Mouse (Mus musculus): ENCODE measurements at regions not wholly inside any gene's neighbourhood (a gene's known extent, or its start where the extent isn't known, plus 50 kb on each side); places are given as distances from the start of the nearest gene placed in this dataset.

DNA sequence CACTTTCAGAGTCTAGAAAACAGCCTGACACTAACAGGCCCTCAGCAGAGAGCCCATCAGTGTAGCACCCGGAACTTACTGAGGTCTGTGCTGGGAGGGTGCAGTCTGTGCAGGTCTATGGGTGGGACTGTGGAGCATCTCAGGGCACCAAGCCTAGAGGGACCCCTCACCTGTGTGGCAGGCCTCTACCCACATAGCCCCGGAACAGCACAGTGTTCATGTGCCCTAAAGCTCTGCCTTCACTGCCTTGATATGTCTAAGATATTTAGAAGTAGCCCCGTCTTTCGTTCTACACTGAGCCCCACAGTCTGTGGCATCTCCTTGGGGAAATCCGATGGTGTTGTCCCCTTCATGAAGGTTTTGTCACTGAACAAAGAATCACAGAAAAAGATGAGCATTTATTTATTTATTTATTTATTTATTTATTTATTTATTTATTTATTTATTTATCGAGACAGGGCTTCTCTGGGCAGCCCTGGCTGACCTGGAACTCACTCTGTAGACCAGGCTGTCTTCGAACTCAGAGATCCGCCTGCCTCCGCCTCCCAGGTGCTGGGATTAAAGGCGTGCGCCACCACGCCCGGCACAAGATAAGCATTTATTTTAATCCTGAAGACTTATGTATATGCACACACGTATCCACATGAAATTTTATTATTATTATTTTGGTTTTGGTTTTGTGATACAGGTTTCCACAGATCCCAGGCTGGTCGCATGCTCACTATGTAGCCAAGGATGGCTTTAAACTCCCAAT is 55.2 kb upstream of the Parp11 start:
- no peaks in the 10 kb centered on the region for H3K9me3 ChIP-seq (ENCODE audit: control insufficient read depth, insufficient read depth, low read depth, low read length)
- H3K27ac ChIP-seq (ENCODE audit: insufficient read depth, low read depth, low read length, poor library complexity, severe bottlenecking): no peak overlapping the region
- in situ Hi-C loops (cut with MboI; ENCODE audit: low sequenced_read_pairs in 2 of 2, unreplicated experiment in 2 of 2): no loop called here
- H3K9ac ChIP-seq (ENCODE audit: insufficient read depth, low read depth, low read length, poor library complexity, severe bottlenecking): no peak overlapping the region
- H3K4me1 ChIP-seq (ENCODE audit: control insufficient read depth in 2 of 2, insufficient read depth in 2 of 2, low read length in 2 of 2, poor library complexity in 1 of 2): peaks cover 0 to 4% of the 10 kb centered on the region in 2 experiments; a peak in 1 of 4 replicates
- no peak for DNase-seq (ENCODE audit: low read depth, low spot score)
- no peaks in the 10 kb centered on the region for H3K36me3 ChIP-seq (ENCODE audit: control insufficient read depth, insufficient read depth, low read length, poor library complexity, severe bottlenecking)
- H3K4me3 ChIP-seq (ENCODE audit: insufficient read depth in 1 of 2, low read depth in 1 of 2, low read length in 2 of 2, poor library complexity in 1 of 2, severe bottlenecking in 1 of 2): no peak overlapping the region
- TF ChIP-seq HCFC1 (IDR thresholded peaks at IDR 0.05; ENCODE audit: borderline replicate concordance, insufficient read depth, low read length): no peak
- TF ChIP-seq ZC3H11A (IDR thresholded peaks at IDR 0.05; ENCODE audit: borderline replicate concordance, low read depth, low read length): no peak
- TF ChIP-seq ZNF384 (IDR thresholded peaks at IDR 0.05; ENCODE audit: low read depth, low read length): no peak
- TF ChIP-seq MAFK (IDR thresholded peaks at IDR 0.05; ENCODE audit: insufficient read depth, low read depth, low read length): no peak
- no peak for TF ChIP-seq CHD2 (IDR thresholded peaks at IDR 0.05; ENCODE audit: low read depth, low read length)

DNA sequence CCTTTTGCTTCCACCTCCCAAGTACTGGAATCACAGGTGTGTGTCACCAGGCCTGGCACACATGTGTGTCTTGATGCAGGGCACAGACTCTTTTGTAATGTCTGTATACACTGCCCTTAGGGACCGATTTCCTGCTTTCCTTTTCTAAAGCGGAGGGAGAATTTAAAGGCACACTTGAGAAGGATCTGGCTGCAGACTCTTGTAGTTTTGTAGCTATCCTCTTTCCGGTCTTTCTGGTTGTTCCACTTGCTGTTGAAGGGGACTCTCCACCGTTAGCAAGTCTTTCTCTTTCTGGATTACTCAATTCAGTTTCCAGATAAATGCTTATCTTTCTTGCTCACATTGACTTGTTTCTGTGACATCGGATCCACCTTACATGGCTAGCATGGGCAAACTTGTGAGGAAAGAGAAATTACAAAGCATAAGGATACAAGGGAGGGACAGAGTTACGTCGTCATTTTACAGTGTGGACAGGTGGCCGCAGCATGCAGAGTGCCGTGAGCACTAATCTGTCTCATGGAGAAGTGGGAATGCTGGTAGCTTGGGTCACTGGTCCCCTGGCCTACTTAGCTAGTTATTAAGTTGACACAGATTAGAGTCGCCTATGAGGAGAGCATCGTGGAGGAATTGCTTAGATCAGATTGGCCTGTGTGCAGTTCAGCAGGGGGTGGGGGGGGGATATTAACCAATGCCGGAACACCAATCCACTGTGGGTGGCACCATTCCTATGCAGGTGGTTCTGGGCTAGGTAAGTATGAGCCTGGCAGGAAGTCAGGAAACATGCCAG is 54.4 kb upstream of the Parp11 start:
- no peaks in the 10 kb centered on the region for H3K36me3 ChIP-seq (ENCODE audit: control insufficient read depth, insufficient read depth, low read length, poor library complexity, severe bottlenecking)
- no peaks in the 10 kb centered on the region for H3K9me3 ChIP-seq (ENCODE audit: control insufficient read depth, insufficient read depth, low read depth, low read length)
- peaks cover 0 to 4% of the 10 kb centered on the region in 2 experiments; a peak in 1 of 4 replicates for H3K4me1 ChIP-seq (ENCODE audit: control insufficient read depth in 2 of 2, insufficient read depth in 2 of 2, low read length in 2 of 2, poor library complexity in 1 of 2)
- no peak overlapping the region for H3K9ac ChIP-seq (ENCODE audit: insufficient read depth, low read depth, low read length, poor library complexity, severe bottlenecking)
- TF ChIP-seq ZNF384 (IDR thresholded peaks at IDR 0.05; ENCODE audit: low read depth, low read length) (no peak), CHD2 (IDR thresholded peaks at IDR 0.05; ENCODE audit: low read depth, low read length) (no peak), ZC3H11A (IDR thresholded peaks at IDR 0.05; ENCODE audit: borderline replicate concordance, low read depth, low read length) (no peak), MAFK (IDR thresholded peaks at IDR 0.05; ENCODE audit: insufficient read depth, low read depth, low read length) (no peak), HCFC1 (IDR thresholded peaks at IDR 0.05; ENCODE audit: borderline replicate concordance, insufficient read depth, low read length) (no peak)
- in situ Hi-C loops (cut with MboI; ENCODE audit: low sequenced_read_pairs in 2 of 2, unreplicated experiment in 2 of 2): no loop called here
- H3K27ac ChIP-seq (ENCODE audit: insufficient read depth, low read depth, low read length, poor library complexity, severe bottlenecking): no peak overlapping the region
- H3K4me3 ChIP-seq (ENCODE audit: insufficient read depth in 1 of 2, low read depth in 1 of 2, low read length in 2 of 2, poor library complexity in 1 of 2, severe bottlenecking in 1 of 2): no peak overlapping the region
- no peak for DNase-seq (ENCODE audit: low read depth, low spot score)

DNA sequence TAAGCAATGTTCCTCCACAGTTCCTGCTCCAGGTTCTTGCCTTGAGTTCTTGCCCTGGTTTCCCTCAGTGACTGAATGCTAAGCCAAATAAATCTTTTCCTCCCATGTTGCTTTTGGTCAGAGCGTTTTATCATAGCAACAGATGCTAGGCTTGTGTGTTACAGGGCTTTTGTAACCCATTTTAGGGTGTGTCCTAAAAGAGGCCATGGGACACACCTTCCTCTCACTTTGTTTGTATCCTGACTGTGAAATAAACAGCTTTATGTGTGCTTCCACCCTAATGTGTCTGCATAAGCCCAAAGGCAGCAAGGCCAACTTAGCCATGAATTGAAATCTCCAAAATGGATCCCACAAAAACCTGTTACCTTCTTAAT is 53.9 kb upstream of the Parp11 start:
- peaks cover 0 to 4% of the 10 kb centered on the region in 2 experiments; a peak in 1 of 4 replicates for H3K4me1 ChIP-seq (ENCODE audit: control insufficient read depth in 2 of 2, insufficient read depth in 2 of 2, low read length in 2 of 2, poor library complexity in 1 of 2)
- no peaks in the 10 kb centered on the region for H3K36me3 ChIP-seq (ENCODE audit: control insufficient read depth, insufficient read depth, low read length, poor library complexity, severe bottlenecking)
- H3K9me3 ChIP-seq (ENCODE audit: control insufficient read depth, insufficient read depth, low read depth, low read length): no peaks in the 10 kb centered on the region
- H3K27ac ChIP-seq (ENCODE audit: insufficient read depth, low read depth, low read length, poor library complexity, severe bottlenecking): no peak overlapping the region
- in situ Hi-C loops (cut with MboI; ENCODE audit: low sequenced_read_pairs in 2 of 2, unreplicated experiment in 2 of 2): no loop called here
- H3K9ac ChIP-seq (ENCODE audit: insufficient read depth, low read depth, low read length, poor library complexity, severe bottlenecking): no peak overlapping the region
- no peak overlapping the region for H3K4me3 ChIP-seq (ENCODE audit: insufficient read depth in 1 of 2, low read depth in 1 of 2, low read length in 2 of 2, poor library complexity in 1 of 2, severe bottlenecking in 1 of 2)
- DNase-seq (ENCODE audit: low read depth, low spot score): no peak
- no peak for TF ChIP-seq HCFC1 (IDR thresholded peaks at IDR 0.05; ENCODE audit: borderline replicate concordance, insufficient read depth, low read length)
- no peak for TF ChIP-seq CHD2 (IDR thresholded peaks at IDR 0.05; ENCODE audit: low read depth, low read length)
- no peak for TF ChIP-seq ZNF384 (IDR thresholded peaks at IDR 0.05; ENCODE audit: low read depth, low read length)
- no peak for TF ChIP-seq ZC3H11A (IDR thresholded peaks at IDR 0.05; ENCODE audit: borderline replicate concordance, low read depth, low read length)
- no peak for TF ChIP-seq MAFK (IDR thresholded peaks at IDR 0.05; ENCODE audit: insufficient read depth, low read depth, low read length)

DNA sequence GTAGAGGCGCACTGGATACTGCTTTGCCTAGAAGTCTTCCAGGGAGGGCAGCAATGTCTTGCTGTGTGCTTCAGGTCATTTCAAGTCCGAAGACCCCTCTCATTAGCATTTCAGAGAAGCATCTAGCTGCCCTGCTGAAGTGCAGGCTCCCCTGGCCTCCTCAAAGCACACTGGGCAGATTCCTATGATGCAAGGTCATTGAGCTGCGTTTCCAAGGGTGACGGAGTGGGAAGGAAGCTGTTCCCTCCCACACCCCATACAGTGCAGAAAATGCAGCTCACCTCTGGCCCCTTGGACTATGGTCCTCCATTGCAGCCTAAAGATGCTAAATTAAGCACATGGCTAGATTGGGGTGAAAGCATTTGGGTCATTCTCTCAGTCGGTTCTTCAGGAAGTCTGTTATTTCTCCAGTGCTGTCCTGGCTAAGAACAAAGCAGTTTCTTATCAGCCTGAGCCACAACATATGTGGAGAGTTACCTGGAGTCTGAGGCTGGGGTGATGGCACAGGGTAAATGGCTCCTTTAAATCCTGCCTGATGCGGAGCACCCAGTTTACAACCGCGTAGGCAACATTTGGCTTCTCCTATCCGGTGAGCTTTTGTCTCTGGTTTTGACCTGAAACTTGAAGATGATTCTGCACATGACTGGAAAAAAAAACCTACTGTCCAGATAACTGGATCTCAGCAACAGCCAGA is 52.6 kb upstream of the Parp11 start:
- no peak for DNase-seq (ENCODE audit: low read depth, low spot score)
- Histone ChIP-seq H3K9me3 (ENCODE audit: control insufficient read depth, insufficient read depth, low read depth, low read length) (no peaks in the 10 kb centered on the region), H3K36me3 (ENCODE audit: control insufficient read depth, insufficient read depth, low read length, poor library complexity, severe bottlenecking) (no peaks in the 10 kb centered on the region), H3K4me3 (ENCODE audit: insufficient read depth in 1 of 2, low read depth in 1 of 2, low read length in 2 of 2, poor library complexity in 1 of 2, severe bottlenecking in 1 of 2) (no peak overlapping the region), H3K27ac (ENCODE audit: insufficient read depth, low read depth, low read length, poor library complexity, severe bottlenecking) (no peak overlapping the region), H3K4me1 (ENCODE audit: control insufficient read depth in 2 of 2, insufficient read depth in 2 of 2, low read length in 2 of 2, poor library complexity in 1 of 2) (peaks cover 0 to 4% of the 10 kb centered on the region in 2 experiments; a peak in 1 of 4 replicates), H3K9ac (ENCODE audit: insufficient read depth, low read depth, low read length, poor library complexity, severe bottlenecking) (no peak overlapping the region)
- TF ChIP-seq HCFC1 (IDR thresholded peaks at IDR 0.05; ENCODE audit: borderline replicate concordance, insufficient read depth, low read length) (no peak), ZNF384 (IDR thresholded peaks at IDR 0.05; ENCODE audit: low read depth, low read length) (no peak), CHD2 (IDR thresholded peaks at IDR 0.05; ENCODE audit: low read depth, low read length) (no peak), MAFK (IDR thresholded peaks at IDR 0.05; ENCODE audit: insufficient read depth, low read depth, low read length) (no peak), ZC3H11A (IDR thresholded peaks at IDR 0.05; ENCODE audit: borderline replicate concordance, low read depth, low read length) (no peak)
- in situ Hi-C loops (cut with MboI; ENCODE audit: low sequenced_read_pairs in 2 of 2, unreplicated experiment in 2 of 2): no loop called here

Measured in ES-E14 (cell line).